Mouse (Mus musculus) lung, embryonic 14.5 days (tissue): ENCODE measurements around the gene Rapgef2. TPM values are rescaled to one million over a fixed set of nuclear protein-coding genes. Genes with fewer than 3 reads are reported as not detected.
"Not testable (repeated sequence)": the region's sequence is repeated elsewhere in the genome, so short reads cannot be mapped to it uniquely, and the experiment has no call there.

Experiments used
- ATAC-seq: fragments of 200-750 bp; cut with Nextera tagmentation; 2 replicates; pipeline ENCODE4 v1.8.0; 2017; ENCODE audit warnings: mild to moderate bottlenecking, moderate TSS enrichment, moderate library complexity; ENCODE audit not compliant: insufficient read depth
- DNase-seq: peaks from one replicate; pipeline ENCODE4 v3.0.0-alpha.2; 2015
- H3K27ac ChIP-seq: fragments of 300-500 bp; sonication (generic); 2 replicates; pipeline ENCODE4 v1.5.1; 2014; ENCODE audit warnings: low read depth, mild to moderate bottlenecking, moderate library complexity
- H3K27me3 ChIP-seq: fragments of 300-500 bp; sonication (generic); 2 replicates; pipeline ENCODE4 v1.6.1; 2014; ENCODE audit warnings: low read length, control low read depth; ENCODE audit not compliant: insufficient read depth
- H3K36me3 ChIP-seq: fragments of 300-500 bp; sonication (generic); 2 replicates; pipeline ENCODE4 v1.6.1; 2014; ENCODE audit warnings: control low read depth; ENCODE audit not compliant: insufficient read depth
- H3K4me1 ChIP-seq: fragments of 300-500 bp; sonication (generic); 2 replicates; pipeline ENCODE4 v1.6.1; 2014; ENCODE audit warnings: antibody characterized with exemption, control low read depth; ENCODE audit not compliant: insufficient read depth
- H3K4me2 ChIP-seq: fragments of 300-500 bp; sonication (generic); 2 replicates; pipeline ENCODE4 v1.6.1; 2014; ENCODE audit warnings: mild to moderate bottlenecking
- H3K4me3 ChIP-seq: fragments of 300-500 bp; sonication (generic); 2 replicates; pipeline ENCODE4 v1.5.1; 2014; ENCODE audit warnings: low read depth, low read length
- H3K9ac ChIP-seq: fragments of 300-500 bp; sonication (generic); 2 replicates; pipeline ENCODE4 v1.6.1; 2014
- H3K9me3 ChIP-seq: fragments of 300-500 bp; sonication (generic); 2 replicates; pipeline ENCODE4 v1.6.1; 2016; ENCODE audit warnings: low read depth, low read length, control low read depth
- CTCF ChIP-seq: IDR thresholded peaks from 2 replicates; pipeline ENCODE4 v1.5.1; 2016; ENCODE audit warnings: antibody characterized with exemption, low read depth
- WGBS: fragments of 180-500 bp; shearing (Covaris S2); extraction: QIAGEN DNeasy Blood & Tissue Kit; methylation state at CpG from one replicate; pipeline ENCODE4 v1.1.7; 2014; 5-methylcytosine and 5-hydroxymethylcytosine counted together
- polyA plus RNA-seq: library from polyadenylated mRNA; unstranded; fragments of >200 nt; fragmentation: Nextera tagmentation; extraction: Ambion mirVana; gene quantifications from 2 replicates; pipeline ENCODE4 v1.2.1, GENCODE M21; 2014

The Rapgef2 gene
- polyA plus RNA-seq, 1 experiment from 2014 or later = 10.1 TPM

- Histone ChIP-seq H3K27me3 (no peaks in the 10 kb centered on the region), H3K4me3 (no peak overlapping the region), H3K4me2 (peak overlapping the region; percentile 20; the same call in 1 of the 2 replicates), H3K9me3 (no peaks in the 10 kb centered on the region), H3K36me3 (peaks cover 3% of the 10 kb centered on the region; the same call in 1 of the 2 replicates), H3K9ac (no peak overlapping the region), H3K4me1 (peaks cover 42% of the 10 kb centered on the region), H3K27ac (peak overlapping the region; percentile 46; the same call in 1 of the 2 replicates)
- TF ChIP-seq CTCF = no peak
- DNase-seq (no peak), ATAC-seq (no peak)
- WGBS = 63% methylated on average over 6 of the region's 6 CpGs
Observed at GRCm38 (mm10) chr3:79178070-79178469, 108.2 kb downstream of the Rapgef2 start.

DNA sequence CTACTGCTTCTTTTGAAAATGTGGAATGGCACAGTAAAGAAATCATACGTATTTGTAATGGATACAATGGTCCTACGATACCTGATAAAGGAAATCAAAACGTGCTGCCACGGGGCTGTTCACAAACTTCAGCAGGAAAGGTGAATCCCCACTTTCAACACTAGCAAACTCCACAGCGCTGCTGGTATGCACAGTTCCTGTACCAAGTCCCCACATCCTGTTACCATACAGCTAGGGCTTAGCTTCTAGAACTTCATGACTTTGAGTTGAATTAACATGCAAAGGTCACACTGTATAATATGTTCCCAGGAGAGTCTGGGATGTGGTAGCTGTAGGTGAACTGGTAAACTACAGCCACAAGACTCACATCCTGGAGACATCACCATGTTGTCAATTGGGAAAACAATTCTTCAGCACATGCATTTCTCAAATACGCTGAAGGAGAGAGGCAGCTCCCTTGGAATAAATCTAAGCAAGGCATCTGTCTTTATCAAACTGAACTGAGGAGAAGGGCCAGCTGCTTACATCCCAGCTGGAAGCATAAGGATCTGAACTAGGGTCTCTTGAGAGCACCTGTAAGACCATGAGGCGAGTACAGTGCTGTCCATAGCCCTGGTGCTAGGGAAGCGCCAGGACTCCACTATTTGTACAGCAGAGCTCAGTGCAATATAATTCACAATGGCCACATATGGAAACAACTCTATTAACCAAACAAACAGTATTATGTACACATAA is 109.0 kb downstream of the Rapgef2 start:
- DNase-seq (no peak), ATAC-seq (no peak)
- Histone ChIP-seq H3K9me3 (no peaks in the 10 kb centered on the region), H3K27ac (no peak overlapping the region), H3K36me3 (peaks cover 7% of the 10 kb centered on the region; the same call in 1 of the 2 replicates), H3K9ac (no peak overlapping the region), H3K4me3 (no peak overlapping the region), H3K27me3 (no peaks in the 10 kb centered on the region), H3K4me1 (peaks cover 41% of the 10 kb centered on the region), H3K4me2 (no peak overlapping the region; the same call in 1 of the 2 replicates)
- no peak for TF ChIP-seq CTCF
- 74% methylated on average over 8 of the region's 8 CpGs for WGBS

GRCm38 (mm10) chr3:79174168-79174567 is 112.1 kb downstream of the Rapgef2 start:
- DNase-seq = no peak
- WGBS = 84% methylated on average over 6 of the region's 6 CpGs

GRCm38 (mm10) chr3:79173291-79173690 is 113.0 kb downstream of the Rapgef2 start:
- H3K9ac ChIP-seq = no peak overlapping the region
- H3K27me3 ChIP-seq = no peaks in the 10 kb centered on the region
- H3K27ac ChIP-seq = no peak overlapping the region
- no peak overlapping the region for H3K4me3 ChIP-seq
- H3K4me2 ChIP-seq = no peak overlapping the region
- no peak for TF ChIP-seq CTCF
- ATAC-seq (no peak), DNase-seq (no peak)
- peaks cover 13% of the 10 kb centered on the region; the same call in 1 of the 2 replicates for H3K36me3 ChIP-seq
- WGBS = 70% methylated on average over 5 of the region's 5 CpGs
- H3K9me3 ChIP-seq = no peaks in the 10 kb centered on the region
- peaks cover 6% of the 10 kb centered on the region for H3K4me1 ChIP-seq

More at GRCm38 (mm10) chr3:79174168-79174567, 112.1 kb downstream of the Rapgef2 start:
- H3K36me3 ChIP-seq = peaks cover 13% of the 10 kb centered on the region; the same call in 1 of the 2 replicates
- no peak overlapping the region for H3K27ac ChIP-seq
- H3K4me2 ChIP-seq = no peak overlapping the region
- no peak for ATAC-seq
- no peaks in the 10 kb centered on the region for H3K27me3 ChIP-seq
- peaks cover 11% of the 10 kb centered on the region for H3K4me1 ChIP-seq
- no peak for TF ChIP-seq CTCF
- no peaks in the 10 kb centered on the region for H3K9me3 ChIP-seq
- H3K4me3 ChIP-seq = no peak overlapping the region
- H3K9ac ChIP-seq = no peak overlapping the region

GRCm38 (mm10) chr3:79171146-79171545 is 115.2 kb downstream of the Rapgef2 start:
- H3K27ac ChIP-seq, H3K4me3 ChIP-seq, H3K9ac ChIP-seq, ATAC-seq, H3K27me3 ChIP-seq, H3K4me1 ChIP-seq, H3K9me3 ChIP-seq, DNase-seq, H3K4me2 ChIP-seq: not testable (repeated sequence)
- H3K36me3 ChIP-seq = peaks cover 13% of the 10 kb centered on the region; the same call in 1 of the 2 replicates
- 94% methylated on average over 8 of the region's 8 CpGs for WGBS

DNA sequence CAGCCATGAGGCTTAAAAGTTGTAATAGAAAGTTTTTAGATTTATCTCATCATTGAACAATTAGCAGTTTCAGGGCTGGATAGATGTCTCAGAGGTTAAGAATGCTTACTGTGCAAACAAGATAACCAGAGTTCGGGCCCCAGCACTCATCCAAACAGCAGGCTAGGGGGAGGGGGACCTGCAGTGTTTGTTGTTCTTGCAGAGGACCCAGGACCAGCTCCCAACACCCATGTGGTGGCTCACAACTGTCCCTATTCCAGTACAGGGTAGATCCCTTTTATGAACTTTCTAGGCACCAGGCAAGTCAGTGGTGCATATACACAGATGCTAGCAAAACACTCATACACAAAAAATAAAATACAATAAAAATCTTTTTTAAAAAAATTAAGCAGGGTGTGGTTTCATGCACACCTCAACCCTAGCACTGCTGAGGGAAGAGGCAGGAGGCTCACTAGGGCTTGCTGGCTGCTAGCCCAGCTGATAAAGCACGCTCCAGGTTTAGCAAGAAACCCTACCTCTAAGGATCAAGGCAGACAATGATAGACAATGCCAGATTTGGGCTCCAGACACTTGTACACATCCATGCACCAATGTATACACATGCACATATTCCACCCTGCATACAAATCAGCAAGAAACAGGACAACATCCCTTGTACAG is 118.0 kb downstream of the Rapgef2 start:
- Histone ChIP-seq H3K9me3 (no peaks in the 10 kb centered on the region), H3K4me1 (no peaks in the 10 kb centered on the region), H3K4me3 (no peak overlapping the region), H3K36me3 (peaks cover 12% of the 10 kb centered on the region; the same call in 1 of the 2 replicates), H3K27me3 (no peaks in the 10 kb centered on the region), H3K27ac (no peak overlapping the region), H3K9ac (no peak overlapping the region), H3K4me2 (no peak overlapping the region)
- no peak for DNase-seq
- no peak for TF ChIP-seq CTCF
- ATAC-seq = no peak
- whole genome bisulfite sequencing = 39% methylated on average over 2 of the region's 2 CpGs

- TF ChIP-seq CTCF = no peak
- no peaks in the 10 kb centered on the region for H3K27me3 ChIP-seq
- no peaks in the 10 kb centered on the region for H3K9me3 ChIP-seq
- H3K4me3 ChIP-seq = no peak overlapping the region
- peaks cover 6% of the 10 kb centered on the region; the same call in 1 of the 2 replicates for H3K36me3 ChIP-seq
- DNase-seq (no peak), ATAC-seq (no peak)
- H3K27ac ChIP-seq = no peak overlapping the region
- no peak overlapping the region for H3K4me2 ChIP-seq
- no peaks in the 10 kb centered on the region for H3K4me1 ChIP-seq
- H3K9ac ChIP-seq = no peak overlapping the region
- 81% methylated on average over 2 of the region's 2 CpGs for WGBS
Observed at GRCm38 (mm10) chr3:79167586-79167985, 118.7 kb downstream of the Rapgef2 start.
